Mouse (Mus musculus) heart, postnatal 0 days (tissue): Measurements from ENCODE around the gene Kcnk6.

Experiments
- CTCF ChIP-seq: IDR thresholded peaks from 2 replicates; pipeline ENCODE4 v1.5.1; 2016; ENCODE audit warnings: antibody characterized with exemption, control low read depth, low read depth
- EP300 ChIP-seq: IDR thresholded peaks from 2 replicates; pipeline ENCODE4 v1.6.1; 2016; ENCODE audit warnings: antibody characterized with exemption, low read depth

- TF ChIP-seq EP300 (no peak), CTCF (no peak)
Measured at GRCm38 (mm10) chr7:29251166-29251565, 18.9 kb upstream of the Kcnk6 start.
